Mouse (Mus musculus) myocyte (in vitro differentiated cells): ENCODE data around the gene Arl4d. TPM values are rescaled to one million over a fixed set of nuclear protein-coding genes. Genes with fewer than 3 reads are reported as not detected.

Experiments used
- H3K27me3 ChIP-seq: one replicate; pipeline ENCODE4 v1.6.1; 2011; ENCODE audit not compliant: control insufficient read depth, insufficient read depth, insufficient read length
- H3K36me3 ChIP-seq: one replicate; pipeline ENCODE4 v1.6.1; 2011; ENCODE audit not compliant: control insufficient read depth, insufficient read depth
- H3K4me2 ChIP-seq: one replicate; pipeline ENCODE4 v1.6.1; 2011; ENCODE audit warnings: low read depth, control low read depth
- H3K4me3 ChIP-seq: one replicate; pipeline ENCODE4 v1.5.1; 2011; ENCODE audit warnings: mild to moderate bottlenecking, control low read depth, moderate library complexity
- H3K79me2 ChIP-seq: one replicate; pipeline ENCODE4 v1.6.1; 2011; ENCODE audit not compliant: control insufficient read depth, insufficient read depth
- H3ac ChIP-seq: one replicate; pipeline ENCODE4 v1.6.1; 2011; ENCODE audit not compliant: control insufficient read depth, insufficient read length
- CEBPB ChIP-seq: IDR thresholded peaks from 2 replicates; pipeline ENCODE4 v1.6.1; 2011; ENCODE audit warnings: mild to moderate bottlenecking, moderate library complexity; ENCODE audit not compliant: poor library complexity, insufficient read depth, severe bottlenecking
- E2F4 ChIP-seq: IDR thresholded peaks from one replicate; pipeline ENCODE4 v1.6.1; 2011; ENCODE audit warnings: mild to moderate bottlenecking, control low read depth, moderate library complexity; ENCODE audit not compliant: insufficient read depth
- MAX ChIP-seq: IDR thresholded peaks from one replicate; pipeline ENCODE4 v1.6.1; 2011; ENCODE audit warnings: low read depth, mild to moderate bottlenecking, control low read depth
- MYOD1 ChIP-seq, 3 experiments: IDR thresholded peaks; one replicate each; pipeline ENCODE4 v1.6.1; 2011; ENCODE audit warnings: control low read depth in 2 of 3, low read depth in 2 of 3, mild to moderate bottlenecking in 2 of 3, moderate library complexity in 1 of 3; ENCODE audit not compliant: insufficient read length in 2 of 3, control insufficient read depth in 1 of 3
- MYOG ChIP-seq, 3 experiments: IDR thresholded peaks; one replicate each; pipeline ENCODE4 v1.6.1; 2011; ENCODE audit warnings: control low read depth in 2 of 3, low read depth in 2 of 3, mild to moderate bottlenecking in 2 of 3; ENCODE audit not compliant: insufficient read length in 2 of 3, control insufficient read depth in 1 of 3, insufficient read depth in 1 of 3
- POLR2A ChIP-seq: IDR thresholded peaks from one replicate; pipeline ENCODE4 v1.6.1; 2011; ENCODE audit warnings: low read depth, mild to moderate bottlenecking, control low read depth, moderate library complexity; ENCODE audit not compliant: insufficient read length
- POLR2AphosphoS2 ChIP-seq: IDR thresholded peaks from one replicate; pipeline ENCODE4 v1.6.1; 2011; ENCODE audit warnings: low read depth, control low read depth; ENCODE audit not compliant: insufficient read length
- REST ChIP-seq: IDR thresholded peaks from one replicate; pipeline ENCODE4 v1.6.1; 2011; ENCODE audit warnings: mild to moderate bottlenecking, control low read depth, moderate library complexity; ENCODE audit not compliant: insufficient read depth, insufficient read length
- SRF ChIP-seq: IDR thresholded peaks from one replicate; pipeline ENCODE4 v1.6.1; 2011; ENCODE audit warnings: low read depth; ENCODE audit not compliant: control insufficient read depth, insufficient read length
- TCF12 ChIP-seq: IDR thresholded peaks from one replicate; pipeline ENCODE4 v1.6.1; 2011; ENCODE audit warnings: mild to moderate bottlenecking, control low read depth; ENCODE audit not compliant: poor library complexity, insufficient read depth, severe bottlenecking
- TCF3 ChIP-seq: IDR thresholded peaks from one replicate; pipeline ENCODE4 v1.6.1; 2011; ENCODE audit warnings: low read depth, control low read depth; ENCODE audit not compliant: insufficient read length
- USF1 ChIP-seq: IDR thresholded peaks from one replicate; pipeline ENCODE4 v1.6.1; 2011; ENCODE audit warnings: low read depth, mild to moderate bottlenecking, control low read depth, moderate library complexity
- polyA plus RNA-seq: library from polyadenylated mRNA; unstranded; fragments of >200 nt; fragmentation: generic; extraction: Trizol; gene quantifications from one replicate; pipeline ENCODE4 v1.2.1, GENCODE M21; 2012; ENCODE audit warnings: missing spikeins

Gene Arl4d
- polyA plus RNA-seq, 1 experiment: 7.7 TPM

GRCm38 (mm10) chr11:101667871-101668532 lies 2.7 kb downstream of the Arl4d start:
- Histone ChIP-seq H3K27me3 (no peaks in the 10 kb centered on the region), H3ac (no peak overlapping the region), H3K4me2 (peak overlapping the region; percentile 42), H3K79me2 (no peaks in the 10 kb centered on the region), H3K4me3 (no peak overlapping the region), H3K36me3 (no peaks in the 10 kb centered on the region)
- TF ChIP-seq MYOG (IDR thresholded peaks at IDR 0.05; ENCODE audit: control insufficient read depth in 1 of 3, insufficient read depth in 1 of 3, insufficient read length in 2 of 3, low read depth in 2 of 3) (peak in 2 of 3 experiments; percentile 38 to 71), MYOD1 (IDR thresholded peaks at IDR 0.05; ENCODE audit: control insufficient read depth in 1 of 3, insufficient read length in 2 of 3, low read depth in 2 of 3) (peak in 2 of 3 experiments; percentile 16 to 18), CEBPB (no peak)

- H3ac ChIP-seq: no peak overlapping the region
- H3K4me3 ChIP-seq: no peak overlapping the region
- no peaks in the 10 kb centered on the region for H3K27me3 ChIP-seq
- peak overlapping the region; percentile 42 for H3K4me2 ChIP-seq
- no peaks in the 10 kb centered on the region for H3K36me3 ChIP-seq
- TF ChIP-seq MYOG (IDR thresholded peaks at IDR 0.05; ENCODE audit: control insufficient read depth in 1 of 3, insufficient read depth in 1 of 3, insufficient read length in 2 of 3, low read depth in 2 of 3) (no peak), MAX (no peak), POLR2A (no peak), SRF (no peak), TCF12 (no peak), POLR2AphosphoS2 (no peak), REST (no peak), MYOD1 (IDR thresholded peaks at IDR 0.05; ENCODE audit: control insufficient read depth in 1 of 3, insufficient read length in 2 of 3, low read depth in 2 of 3) (no peak), USF1 (no peak), E2F4 (no peak)
- no peaks in the 10 kb centered on the region for H3K79me2 ChIP-seq
Measured at GRCm38 (mm10) chr11:101668546-101669261, 3.4 kb downstream of the Arl4d start.

- Histone ChIP-seq H3K36me3 (no peaks in the 10 kb centered on the region), H3K27me3 (no peaks in the 10 kb centered on the region), H3K4me3 (no peak overlapping the region), H3ac (no peak overlapping the region), H3K4me2 (no peak overlapping the region), H3K79me2 (no peaks in the 10 kb centered on the region)
- no peak for TF ChIP-seq TCF3
- no peak for TF ChIP-seq POLR2AphosphoS2
- no peak for TF ChIP-seq POLR2A
- TF ChIP-seq MAX: no peak
- TF ChIP-seq MYOG (IDR thresholded peaks at IDR 0.05; ENCODE audit: control insufficient read depth in 1 of 3, insufficient read depth in 1 of 3, insufficient read length in 2 of 3, low read depth in 2 of 3): no peak
- no peak for TF ChIP-seq MYOD1 (IDR thresholded peaks at IDR 0.05; ENCODE audit: control insufficient read depth in 1 of 3, insufficient read length in 2 of 3, low read depth in 2 of 3)
- no peak for TF ChIP-seq CEBPB
- TF ChIP-seq TCF12: no peak
- no peak for TF ChIP-seq SRF
- TF ChIP-seq REST: no peak
- TF ChIP-seq USF1: no peak
- TF ChIP-seq E2F4: no peak
Measured at GRCm38 (mm10) chr11:101670334-101670733, 5.0 kb downstream of the Arl4d start.

DNA sequence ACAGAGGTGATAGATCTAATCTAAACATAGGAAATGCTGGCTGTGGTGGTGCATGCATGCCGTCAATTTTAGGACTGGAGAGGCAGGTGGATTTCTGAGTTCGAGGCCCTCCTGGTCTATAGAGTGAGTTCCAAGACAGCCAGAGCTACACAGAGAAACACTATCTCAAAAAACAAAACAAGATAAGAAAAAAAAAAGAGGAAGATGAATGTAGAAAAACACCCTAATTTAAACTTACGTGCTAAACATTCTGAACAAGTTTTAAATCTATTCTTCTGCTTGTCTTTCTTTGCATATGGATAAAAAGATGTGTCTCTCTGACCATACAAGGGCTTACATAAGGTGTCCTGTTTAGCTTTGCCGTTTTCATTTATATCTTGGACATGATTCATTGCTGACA lies 5.9 kb downstream of the Arl4d start:
- no peaks in the 10 kb centered on the region for H3K36me3 ChIP-seq
- H3ac ChIP-seq: no peak overlapping the region
- no peak overlapping the region for H3K4me2 ChIP-seq
- no peaks in the 10 kb centered on the region for H3K27me3 ChIP-seq
- no peaks in the 10 kb centered on the region for H3K79me2 ChIP-seq
- TF ChIP-seq USF1 (no peak), MAX (no peak), MYOD1 (IDR thresholded peaks at IDR 0.05; ENCODE audit: control insufficient read depth in 1 of 3, insufficient read length in 2 of 3, low read depth in 2 of 3) (no peak)
- no peak overlapping the region for H3K4me3 ChIP-seq

DNA sequence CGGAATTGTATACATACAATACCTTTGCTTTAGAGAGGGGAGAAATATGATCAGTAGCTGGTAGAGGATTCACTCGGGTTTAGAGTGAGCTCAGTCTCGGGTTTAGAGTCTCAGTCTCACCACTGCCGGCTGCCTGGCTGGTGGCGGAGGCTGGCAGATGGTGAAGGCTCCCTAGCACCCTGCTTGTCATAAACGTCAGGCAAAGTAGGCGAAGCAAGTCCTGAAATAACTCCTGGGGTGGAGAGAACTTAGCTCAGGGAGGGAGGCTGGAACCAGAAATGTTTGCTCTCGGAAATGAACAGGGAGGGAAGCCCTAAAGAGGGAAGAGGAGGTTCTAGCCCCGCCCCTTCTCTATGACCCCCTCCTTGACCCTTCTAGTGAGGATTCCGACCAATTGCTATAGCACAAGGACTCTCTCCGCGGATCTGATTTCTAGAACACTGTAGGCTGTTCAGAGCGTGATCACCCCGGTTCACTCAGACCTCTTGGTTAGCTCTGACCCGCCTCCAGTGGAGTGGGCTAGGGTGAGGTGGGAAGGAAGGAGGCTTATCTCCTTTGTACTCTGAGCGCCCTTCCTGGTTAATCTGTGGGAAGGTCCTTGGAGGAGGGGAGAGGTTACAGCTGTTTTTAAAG lies 7.8 kb downstream of the Arl4d start:
- no peaks in the 10 kb centered on the region for H3K79me2 ChIP-seq
- TF ChIP-seq TCF3 (no peak), TCF12 (no peak), E2F4 (no peak), MYOD1 (IDR thresholded peaks at IDR 0.05; ENCODE audit: control insufficient read depth in 1 of 3, insufficient read length in 2 of 3, low read depth in 2 of 3) (no peak), SRF (no peak), CEBPB (no peak), MAX (no peak), POLR2AphosphoS2 (no peak), REST (no peak), POLR2A (no peak), USF1 (no peak), MYOG (IDR thresholded peaks at IDR 0.05; ENCODE audit: control insufficient read depth in 1 of 3, insufficient read depth in 1 of 3, insufficient read length in 2 of 3, low read depth in 2 of 3) (no peak)
- no peak overlapping the region for H3ac ChIP-seq
- H3K4me2 ChIP-seq: no peak overlapping the region
- H3K4me3 ChIP-seq: no peak overlapping the region
- H3K36me3 ChIP-seq: no peaks in the 10 kb centered on the region
- H3K27me3 ChIP-seq: no peaks in the 10 kb centered on the region
